Mouse (Mus musculus): ENCODE data around the gene Nrxn3.

Nrxn3 gene

DNA sequence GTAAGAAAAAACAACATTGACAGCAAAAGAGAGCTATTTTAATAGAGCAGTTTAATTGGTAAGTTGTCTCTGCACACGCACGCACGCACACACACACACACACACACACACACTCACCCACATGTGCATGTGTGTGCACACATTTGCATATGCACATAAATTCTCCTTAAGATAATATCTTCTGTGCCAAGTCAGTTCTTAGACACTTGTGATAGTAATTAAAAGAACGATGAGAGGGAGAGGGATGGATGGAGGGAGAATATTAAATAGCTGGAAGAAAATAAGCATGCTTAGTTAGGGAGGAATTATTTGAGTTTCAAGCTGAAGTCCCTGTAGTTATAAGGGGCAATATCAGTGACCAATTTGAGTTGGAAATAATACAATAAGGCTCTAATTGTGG, 203.6 kb downstream of the Nrxn3 start:
- no peak for DNase-seq (ENCODE audit: low spot score in 2 of 2)

DNA sequence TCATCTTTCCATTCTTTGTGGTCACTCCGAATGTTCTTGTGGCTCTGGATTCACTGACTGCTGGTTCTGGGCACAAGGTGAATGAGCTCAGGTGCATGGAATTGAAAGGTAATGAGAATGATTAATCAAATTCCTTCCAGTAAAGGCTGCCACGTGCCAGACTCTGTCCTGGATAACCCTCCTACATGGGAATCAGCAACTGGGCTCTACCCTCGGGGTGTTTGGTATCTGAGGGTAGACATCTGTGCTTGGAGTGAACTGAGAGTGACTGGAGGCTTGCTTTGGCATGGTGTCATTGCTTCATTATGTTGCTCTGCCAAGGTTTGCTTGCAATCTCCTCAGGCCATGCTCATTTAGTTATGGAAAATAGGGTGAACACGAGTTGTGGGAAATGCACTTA, 209.0 kb downstream of the Nrxn3 start:
- DNase-seq (ENCODE audit: low spot score in 2 of 2), result no peak

DNA sequence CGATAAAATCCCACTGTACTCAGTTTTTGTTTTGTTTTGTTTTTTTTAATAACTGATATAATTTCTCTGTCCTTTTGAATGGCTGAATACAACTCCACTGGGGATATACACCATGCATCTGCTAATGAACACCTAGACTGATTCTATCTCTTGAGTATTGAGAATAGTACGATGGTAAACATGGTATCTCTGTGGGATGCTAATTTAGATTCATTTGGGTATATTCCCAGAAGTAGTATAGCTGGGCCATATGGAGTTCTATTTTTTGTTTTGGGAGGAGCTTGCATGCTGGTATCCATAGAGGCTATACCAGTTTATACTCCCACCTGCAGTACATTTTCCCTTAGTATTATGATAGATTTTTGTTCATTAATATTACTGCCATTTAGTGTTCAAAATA, 217.0 kb downstream of the Nrxn3 start:
- DNase-seq (ENCODE audit: low spot score in 2 of 2), result no peak

DNA sequence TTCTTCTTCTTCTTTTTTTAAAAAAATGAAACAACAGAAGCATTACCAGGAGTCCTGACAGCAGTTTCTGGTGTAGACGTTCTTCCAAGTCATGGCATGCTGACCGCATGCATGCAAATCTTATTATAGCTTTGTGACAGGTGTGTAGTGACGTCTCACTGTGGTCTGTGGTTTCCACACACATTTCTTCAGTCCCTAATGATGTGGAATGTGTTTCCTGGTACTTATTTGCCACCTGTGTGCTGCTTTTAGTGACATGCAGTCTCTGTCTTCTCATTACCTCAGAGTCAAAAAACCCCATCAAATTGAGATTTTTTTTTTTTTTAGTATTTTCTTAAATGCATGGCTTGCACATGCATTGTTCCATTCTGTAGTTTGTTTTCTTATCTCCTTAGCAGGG, 222.3 kb downstream of the Nrxn3 start:
- no peak for DNase-seq (ENCODE audit: low spot score in 2 of 2)

DNA sequence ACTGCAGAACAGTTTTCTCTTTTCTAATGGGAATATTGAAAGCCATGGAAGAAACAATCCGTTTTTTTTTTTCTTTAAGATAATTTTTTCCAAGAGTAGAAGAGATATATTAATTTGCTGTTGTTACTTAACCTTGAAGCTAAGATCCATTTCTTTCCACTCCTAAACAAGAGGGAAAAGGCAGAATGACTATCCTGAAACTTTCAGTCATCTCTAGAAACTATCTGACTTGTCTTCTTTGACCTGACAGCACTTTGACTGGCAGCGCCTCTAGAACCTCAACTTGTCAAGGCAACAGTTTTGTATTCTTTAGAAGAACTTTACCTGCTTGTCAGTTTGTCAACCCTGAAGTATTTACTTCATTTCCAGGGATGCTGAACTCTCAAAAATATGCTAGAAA, 227.2 kb downstream of the Nrxn3 start:
- no peak for DNase-seq (ENCODE audit: low spot score in 2 of 2)

DNA sequence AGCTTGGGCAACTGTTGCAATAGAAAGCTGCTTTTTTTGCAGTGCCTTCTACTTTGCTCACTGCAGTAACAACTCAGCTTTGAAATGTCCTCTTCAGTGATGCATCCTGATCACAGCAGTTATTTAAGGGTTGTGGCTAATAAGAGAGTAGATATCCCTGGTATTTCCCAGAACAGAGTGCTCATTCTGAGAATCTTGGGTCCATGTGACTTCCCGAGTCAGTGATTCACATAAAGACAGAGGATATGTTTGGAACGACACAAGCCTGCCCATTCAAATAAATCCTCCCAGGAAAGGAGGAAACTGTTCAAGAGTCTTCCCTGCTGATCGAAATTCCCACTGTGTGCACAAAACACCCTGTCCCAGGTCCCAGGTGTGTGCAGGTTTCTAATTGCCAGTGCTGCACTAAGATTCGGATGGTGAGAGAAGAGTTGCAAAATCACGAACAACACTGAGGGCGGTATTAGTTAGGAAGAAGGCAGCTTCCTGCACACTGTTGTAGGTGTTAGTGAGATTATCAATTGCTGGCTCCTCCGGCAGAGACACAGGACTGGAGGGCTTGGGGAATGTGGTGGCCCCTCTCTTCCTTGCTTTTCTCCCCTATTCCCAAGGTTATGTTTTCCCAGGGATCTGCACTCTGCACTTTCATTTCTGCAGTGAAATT, 230.4 kb downstream of the Nrxn3 start:
- DNase-seq (ENCODE audit: low spot score in 2 of 2), result peak in 1 of 2 experiments; percentile 18

DNA sequence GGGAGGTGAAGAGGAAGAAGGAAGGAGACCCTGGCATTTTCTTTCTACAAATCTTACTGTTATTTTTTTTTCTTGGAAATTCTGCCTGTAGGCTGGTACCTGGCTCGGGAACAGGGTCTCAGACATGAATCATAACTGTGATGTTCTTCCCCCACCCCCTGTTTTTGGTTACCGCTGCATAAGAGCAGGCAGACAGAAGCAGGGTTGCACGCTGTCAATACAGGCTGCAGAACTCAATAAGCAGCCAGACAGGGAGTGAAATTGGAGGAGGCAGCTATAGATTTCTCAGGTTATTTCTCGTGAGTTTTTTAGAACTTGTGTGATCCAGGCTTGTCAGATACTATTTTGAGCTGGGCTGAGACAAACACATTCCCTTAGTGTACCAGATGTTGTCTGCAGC, 231.1 kb downstream of the Nrxn3 start:
- no peak for DNase-seq (ENCODE audit: low spot score in 2 of 2)

DNA sequence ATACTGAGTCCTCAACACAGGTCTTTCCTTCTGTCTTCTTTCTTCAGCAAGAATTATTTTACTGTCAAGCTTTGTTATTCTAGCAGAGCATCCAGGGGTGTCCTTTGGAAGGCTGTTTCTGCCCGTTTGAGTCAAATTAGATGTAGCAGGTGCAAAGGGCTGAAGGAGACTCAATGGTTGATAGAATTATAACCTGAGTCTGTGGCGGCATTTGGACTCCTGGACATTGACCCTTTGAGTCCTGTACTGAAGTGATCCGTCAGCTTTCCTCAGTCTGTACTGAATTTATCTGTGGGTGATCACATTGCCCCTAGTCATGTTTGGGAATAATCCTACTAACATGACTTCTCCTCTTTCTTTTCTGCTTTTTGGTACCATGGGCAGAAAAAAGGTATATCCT, 234.8 kb downstream of the Nrxn3 start:
- no peak for DNase-seq (ENCODE audit: low spot score in 2 of 2)

DNA sequence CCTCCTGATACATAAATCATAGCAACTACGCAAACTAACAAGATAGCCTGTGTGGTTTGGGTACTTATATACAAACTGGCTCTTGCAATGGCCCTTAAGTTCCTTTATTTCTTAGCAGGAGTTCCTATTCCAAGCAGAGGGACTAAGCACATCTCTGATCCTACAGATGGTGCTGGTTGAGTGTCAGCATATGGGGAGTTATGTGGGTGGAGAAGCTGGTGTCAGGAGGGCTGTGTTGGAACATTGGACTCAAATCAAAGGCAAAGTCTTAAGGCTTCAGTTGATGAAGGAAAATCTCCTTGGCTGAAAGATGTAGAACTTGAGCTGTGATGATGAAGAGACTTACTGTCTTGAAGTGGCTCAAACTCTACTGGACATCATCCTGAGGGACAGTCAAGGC, 238.1 kb downstream of the Nrxn3 start:
- DNase-seq (ENCODE audit: low spot score in 2 of 2), result no peak

DNA sequence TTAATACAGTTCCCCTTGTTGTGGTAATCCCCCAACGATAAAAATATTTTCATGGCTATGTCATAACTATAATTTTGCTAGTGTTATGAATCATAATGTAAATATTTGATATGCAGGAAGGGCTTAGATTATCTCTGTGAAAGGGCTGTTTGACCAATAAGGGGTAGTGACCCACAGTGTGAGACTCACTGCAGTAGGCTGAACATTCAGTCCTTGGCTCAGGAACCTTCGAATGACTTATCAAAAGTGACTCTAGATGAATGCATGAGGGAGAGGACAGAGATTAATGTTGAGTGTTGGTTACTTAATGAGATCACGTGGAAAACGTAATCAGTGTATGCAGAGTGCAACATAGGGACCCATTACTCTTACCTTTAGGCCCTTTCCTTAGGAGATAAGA, 243.7 kb downstream of the Nrxn3 start:
- no peak for DNase-seq (ENCODE audit: low spot score in 2 of 2)

DNA sequence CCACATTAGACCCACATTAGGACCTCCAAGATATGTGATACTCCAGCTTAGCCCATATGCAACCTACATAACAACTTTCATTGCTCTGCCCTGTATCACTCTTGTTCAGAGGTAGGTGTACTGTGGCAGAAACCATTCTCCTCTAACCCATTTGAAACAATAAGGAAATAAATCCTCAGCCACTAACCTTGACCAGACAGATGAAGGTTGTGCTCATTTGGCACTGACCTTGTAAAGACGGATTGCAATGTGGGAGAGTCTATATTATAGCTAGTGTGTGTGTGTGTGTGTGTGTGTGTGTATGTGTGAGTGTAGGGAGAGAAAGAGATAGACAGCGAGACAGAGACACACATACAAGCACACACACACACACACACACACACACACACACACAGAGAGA, 253.9 kb downstream of the Nrxn3 start:
- DNase-seq (ENCODE audit: low spot score in 2 of 2), result no peak

DNA sequence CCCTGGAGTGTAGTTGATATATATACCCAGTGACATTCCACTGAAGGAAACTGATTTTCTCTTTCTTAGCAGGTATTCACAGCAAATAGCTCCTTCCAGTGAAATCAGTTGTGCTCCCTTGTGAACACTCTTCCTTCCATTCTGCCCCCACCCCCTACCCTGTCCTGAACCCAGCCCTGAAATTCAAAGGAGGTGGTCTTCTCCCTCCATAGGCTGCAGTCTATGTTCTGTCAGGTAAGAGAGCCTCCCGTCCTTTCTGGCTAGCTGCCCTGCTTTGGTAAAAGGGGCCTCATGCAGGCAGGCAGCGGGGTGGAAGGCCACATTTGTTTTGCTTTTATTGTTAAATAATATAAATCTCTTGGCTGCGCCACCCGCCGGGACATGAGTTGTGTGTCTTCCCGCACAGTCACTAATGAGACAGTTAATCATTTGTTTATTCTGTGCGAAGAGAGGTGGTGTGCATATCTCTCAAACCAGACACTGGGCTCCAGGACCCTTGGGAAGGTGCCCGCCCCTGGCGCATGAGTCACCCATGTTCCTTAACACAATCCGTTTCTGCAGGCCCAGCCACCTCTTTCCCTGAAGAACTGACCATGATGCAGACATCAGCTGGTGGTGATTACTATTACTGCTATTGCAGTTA, 261.1 kb downstream of the Nrxn3 start:
- DNase-seq (ENCODE audit: low spot score in 2 of 2), result no peak

DNA sequence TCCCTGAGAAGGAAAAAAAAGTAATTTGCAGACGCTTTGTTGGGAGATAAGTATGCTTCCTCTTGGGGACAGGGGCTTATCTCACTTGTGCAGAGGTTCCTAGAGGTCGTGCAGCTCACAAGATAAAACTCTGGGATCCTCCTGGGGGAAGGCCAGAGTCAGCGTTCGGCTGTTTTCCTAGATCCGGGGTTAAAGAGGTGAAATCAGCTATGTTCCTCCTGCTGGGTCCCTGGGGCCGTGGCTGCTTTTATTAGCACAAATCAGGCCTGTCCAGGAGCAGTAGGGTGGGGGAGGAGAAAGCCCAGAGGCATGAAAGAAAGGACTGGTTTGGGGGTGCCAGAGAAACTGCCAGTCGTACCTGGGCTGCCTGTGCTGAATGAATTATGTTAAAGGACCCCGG, 261.7 kb downstream of the Nrxn3 start:
- no peak for DNase-seq (ENCODE audit: low spot score in 2 of 2)

DNA sequence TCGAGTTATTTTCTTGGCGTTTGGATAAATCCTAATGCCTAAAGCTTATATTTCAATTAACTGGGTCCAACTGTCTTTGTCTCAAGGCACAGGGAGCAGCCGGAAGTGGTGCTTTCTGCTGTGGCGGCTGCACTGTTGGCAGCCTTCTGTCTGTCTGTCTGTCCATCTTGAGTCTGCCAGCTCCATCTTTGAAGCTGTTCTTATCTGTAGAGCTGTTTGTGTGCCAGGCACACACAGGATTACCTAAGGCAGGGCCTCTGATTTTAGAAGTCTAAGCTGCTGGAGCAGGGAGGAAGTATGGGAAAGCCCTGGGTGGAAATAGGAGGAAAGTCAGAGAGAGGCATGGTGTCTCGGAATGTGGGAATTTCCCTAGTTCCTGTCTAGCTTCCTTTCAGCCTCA, 262.1 kb downstream of the Nrxn3 start:
- DNase-seq (ENCODE audit: low spot score in 2 of 2), result no peak

DNA sequence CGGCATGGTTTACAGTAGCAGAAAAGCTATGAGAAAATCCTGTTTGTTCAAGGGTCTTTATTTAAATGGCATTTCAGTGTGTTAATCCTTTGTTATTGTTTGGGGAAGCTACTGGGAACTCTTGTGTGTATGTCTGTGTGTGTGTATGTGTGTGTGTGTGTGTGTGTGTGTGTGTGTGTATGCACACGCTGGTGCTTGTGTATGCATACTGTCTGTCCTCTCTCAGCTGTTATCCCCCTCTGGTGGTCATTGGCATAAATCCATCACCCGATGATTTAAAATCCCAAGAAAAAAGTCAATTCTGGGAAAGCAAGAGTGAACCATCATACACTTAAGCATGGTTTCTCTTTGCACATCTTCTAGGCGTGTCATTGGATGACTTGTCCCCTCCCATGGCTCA, 264.4 kb downstream of the Nrxn3 start:
- no peak for DNase-seq (ENCODE audit: low spot score in 2 of 2)

DNA sequence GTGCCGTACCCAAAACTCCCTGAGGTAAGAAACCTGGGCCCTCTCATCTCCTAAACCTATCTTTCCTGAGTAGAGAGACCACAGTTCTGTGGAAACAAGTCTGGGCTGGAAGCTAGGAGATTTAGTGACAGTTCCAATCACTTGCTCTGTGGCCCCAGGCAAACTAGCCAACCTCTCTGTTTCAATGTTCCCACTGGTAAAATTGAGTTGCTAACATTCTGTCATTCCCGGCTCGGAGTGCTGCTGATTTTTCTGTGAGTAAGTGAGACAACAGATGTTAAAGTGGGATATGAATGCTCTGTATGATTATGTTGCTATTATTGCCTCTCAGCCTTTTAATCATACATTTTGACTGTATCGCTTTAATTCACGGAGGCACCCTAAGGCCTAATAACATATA, 268.1 kb downstream of the Nrxn3 start:
- DNase-seq (ENCODE audit: low spot score in 2 of 2), result no peak

DNA sequence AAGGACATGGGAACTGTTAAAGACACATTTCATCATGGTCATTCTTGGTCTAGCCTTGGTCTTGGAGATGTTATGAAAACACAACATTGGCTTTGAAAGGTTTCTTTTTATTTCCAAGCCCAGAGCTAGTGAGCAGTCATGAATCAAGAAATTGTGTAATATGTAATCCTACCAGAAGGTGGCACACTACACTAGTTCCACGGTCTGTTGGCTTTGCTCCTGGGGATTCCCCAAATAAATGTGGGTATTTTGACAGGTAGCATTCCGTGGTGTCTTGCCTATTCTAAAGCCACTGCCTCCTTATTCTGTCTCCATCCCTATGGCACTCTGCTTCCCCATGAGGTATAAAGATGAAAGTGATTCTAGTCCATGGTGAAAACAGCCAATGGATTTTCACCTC, 269.5 kb downstream of the Nrxn3 start:
- no peak for DNase-seq (ENCODE audit: low spot score in 2 of 2)

DNA sequence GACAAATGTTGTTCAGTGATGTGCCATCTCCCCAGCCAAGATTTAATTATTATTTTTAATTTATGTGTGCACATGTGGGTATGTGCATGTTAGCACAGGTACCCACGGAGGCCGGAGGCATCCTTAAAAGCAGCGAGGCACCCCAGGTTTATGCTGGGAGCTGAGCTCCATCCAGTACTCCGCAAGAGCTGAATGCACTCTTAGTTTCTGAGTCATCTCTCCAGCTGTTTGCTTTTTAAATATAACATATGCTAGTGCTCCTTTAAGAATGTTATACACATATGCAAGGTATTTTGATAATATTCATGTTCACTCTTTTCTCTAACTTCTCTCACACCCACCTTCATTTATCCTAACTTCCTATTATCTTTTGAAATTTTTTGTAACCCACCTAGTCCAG, 271.1 kb downstream of the Nrxn3 start:
- no peak for DNase-seq (ENCODE audit: low spot score in 2 of 2)

DNA sequence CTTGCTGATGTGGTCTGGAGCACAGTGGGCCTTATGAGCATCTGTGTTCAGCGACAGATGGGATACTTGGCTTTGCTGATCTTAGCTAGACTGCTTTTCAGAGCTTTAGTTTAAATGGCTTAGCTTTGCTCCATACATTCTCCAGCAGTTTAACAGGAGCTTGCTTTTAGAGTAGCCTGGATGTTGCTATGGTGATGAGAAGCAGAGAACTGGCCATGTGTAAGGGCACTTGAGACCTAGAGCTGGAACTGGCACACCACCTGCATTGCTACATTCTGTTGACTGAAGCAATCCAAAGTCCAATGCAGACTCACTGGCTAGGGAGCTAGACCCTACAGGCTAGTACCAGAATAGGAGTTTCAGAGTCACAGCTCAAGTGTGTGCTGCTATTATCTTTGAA, 293.8 kb downstream of the Nrxn3 start:
- no peak for DNase-seq (ENCODE audit: low spot score in 2 of 2)

DNA sequence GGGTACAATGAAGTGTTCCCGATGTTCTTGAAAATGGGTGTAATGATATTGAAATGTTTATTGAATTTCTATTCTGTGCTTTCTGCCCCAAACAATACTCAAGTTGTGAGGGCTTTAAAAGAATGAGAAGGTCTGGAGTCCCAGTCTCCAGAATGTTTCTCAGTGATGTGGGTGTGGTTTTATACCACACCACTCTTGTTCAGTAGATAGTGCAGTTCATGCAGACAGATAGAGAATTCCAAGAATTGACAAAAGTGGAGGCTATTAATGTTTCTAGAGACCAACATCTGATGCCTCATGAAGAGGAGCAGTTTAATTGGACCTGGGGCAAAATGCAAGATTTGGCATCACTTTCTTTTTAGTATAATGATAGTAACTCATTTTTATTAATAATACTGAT, 302.5 kb downstream of the Nrxn3 start:
- DNase-seq (ENCODE audit: low spot score in 2 of 2), result no peak

DNA sequence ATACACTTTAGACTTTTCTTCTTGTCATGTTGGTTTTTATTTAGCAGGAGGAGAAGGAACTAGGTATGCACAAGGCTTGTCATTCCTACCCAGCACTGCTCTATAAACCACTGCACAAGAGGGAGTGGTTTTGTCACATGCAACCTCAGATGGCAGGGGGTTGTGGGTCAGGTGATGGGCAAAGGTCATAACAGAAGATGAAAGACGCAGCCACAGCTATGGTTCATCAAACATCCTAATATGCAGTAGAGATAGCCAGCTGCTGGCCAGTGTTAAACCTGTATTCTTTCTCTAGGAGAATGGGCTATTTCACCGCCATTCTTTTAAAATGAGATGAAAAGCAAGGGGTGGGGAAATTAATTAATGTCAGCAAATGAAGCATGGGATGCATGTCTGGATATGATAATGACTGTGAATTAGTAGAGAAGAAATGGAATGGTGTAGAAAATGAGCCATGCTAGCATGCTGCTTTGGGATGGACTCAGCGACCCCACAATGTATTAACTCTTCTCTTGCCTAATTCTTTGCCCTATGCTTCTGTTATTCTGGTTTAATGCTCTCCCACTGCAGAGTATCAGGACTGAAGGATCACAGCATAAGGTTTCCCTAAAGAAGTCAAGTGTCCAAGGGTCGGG, 313.4 kb downstream of the Nrxn3 start:
- DNase-seq (ENCODE audit: low spot score in 2 of 2), result no peak

DNA sequence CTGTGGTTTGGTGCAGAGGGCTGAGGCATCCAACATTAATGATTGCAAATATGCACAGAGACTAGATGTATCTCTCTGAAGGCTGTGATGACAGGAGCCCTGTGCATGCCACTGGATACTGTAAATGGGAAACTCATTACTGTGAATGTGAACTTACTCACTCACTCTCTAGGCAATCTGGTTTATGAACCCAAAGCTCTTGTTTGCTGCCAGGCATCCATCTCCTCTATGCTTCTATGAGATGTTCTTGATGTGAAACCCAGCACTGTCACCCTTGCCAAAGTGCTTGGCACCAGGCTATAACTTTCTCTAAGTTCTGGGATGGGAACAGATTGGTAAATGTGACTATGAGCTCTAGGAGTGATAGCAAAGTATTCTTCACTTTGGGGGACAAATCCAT, 317.5 kb downstream of the Nrxn3 start:
- DNase-seq (ENCODE audit: low spot score in 2 of 2), result no peak

DNA sequence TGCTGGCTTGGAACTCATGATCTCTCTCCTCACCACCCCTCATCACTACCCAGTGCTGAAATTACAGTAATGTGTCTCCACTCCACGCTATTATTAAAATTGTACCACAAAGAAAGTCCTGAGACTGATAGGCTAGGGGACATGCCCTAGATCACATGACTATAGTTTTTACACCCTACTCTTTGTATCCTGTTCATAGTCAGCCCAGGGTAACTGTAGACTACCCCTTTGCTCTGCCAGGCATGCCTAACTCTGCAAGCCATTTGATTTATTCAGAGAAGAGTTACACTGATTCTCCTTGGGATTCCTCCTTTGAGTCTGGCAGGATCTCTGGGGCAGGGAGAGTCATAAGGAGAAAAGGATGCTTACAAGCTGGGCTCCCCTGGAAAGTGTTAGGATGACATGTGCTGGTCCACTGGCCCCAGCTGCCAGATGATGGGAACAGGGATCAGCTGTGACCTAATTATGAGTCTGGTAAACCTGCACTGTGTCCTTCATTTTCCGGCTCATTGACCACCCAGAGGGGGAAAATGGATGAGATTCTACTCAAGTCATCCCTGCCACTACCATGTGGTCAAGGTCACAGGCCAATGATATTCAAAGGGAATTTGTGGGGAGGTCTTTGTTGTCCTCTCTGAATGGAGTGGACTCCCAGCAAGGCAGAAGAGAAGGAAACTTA, 318.9 kb downstream of the Nrxn3 start:
- no peak for DNase-seq (ENCODE audit: low spot score in 2 of 2)

Measured in frontal cortex, postnatal 25 days (tissue).